Mouse (Mus musculus) kidney, adult 2 months (tissue): ENCODE measurements around the gene B4galnt2. TPM values are rescaled to one million over a fixed set of nuclear protein-coding genes. Genes with fewer than 3 reads are reported as not detected.
"Not testable (repeated sequence)": the region's sequence is repeated elsewhere in the genome, so short reads cannot be mapped to it uniquely, and the experiment has no call there.

Experiments used
- DNase-seq: peaks from one replicate; pipeline ENCODE4 v3.0.0; 2021
- H3K27ac ChIP-seq: fragments of 200-500 bp; 2 replicates; pipeline ENCODE4 v1.5.1; 2012; ENCODE audit warnings: low read depth, low read length, control low read depth, inconsistent platforms; ENCODE audit not compliant: insufficient read depth
- H3K27me3 ChIP-seq: fragments of 200-500 bp; replicated peaks from 2 replicates; pipeline ENCODE4 v1.6.1; 2012; ENCODE audit warnings: mild to moderate bottlenecking, moderate library complexity, low read length, inconsistent platforms; ENCODE audit not compliant: control insufficient read depth, insufficient read depth
- H3K36me3 ChIP-seq: fragments of 200-500 bp; 2 replicates; pipeline ENCODE4 v1.6.1; 2012; ENCODE audit warnings: mild to moderate bottlenecking, moderate library complexity, low read length, inconsistent platforms; ENCODE audit not compliant: control insufficient read depth, insufficient read depth
- H3K4me1 ChIP-seq: fragments of 200-500 bp; 2 replicates; pipeline ENCODE4 v1.6.1; 2011; ENCODE audit warnings: low read length; ENCODE audit not compliant: control insufficient read depth, insufficient read depth
- H3K4me3 ChIP-seq: fragments of 200-500 bp; 2 replicates; pipeline ENCODE4 v1.5.1; 2011; ENCODE audit warnings: mild to moderate bottlenecking, low read depth, low read length, control low read depth; ENCODE audit not compliant: insufficient read depth
- CTCF ChIP-seq: fragments of 200-500 bp; conservative IDR thresholded peaks from 2 replicates; pipeline ENCODE4 v1.5.1; 2011; ENCODE audit warnings: low read depth, mild to moderate bottlenecking, control low read depth, low read length, moderate library complexity, mixed read lengths; ENCODE audit not compliant: insufficient read depth, insufficient read length
- POLR2A ChIP-seq: fragments of 200-500 bp; IDR thresholded peaks from one replicate; pipeline ENCODE4 v1.6.1; 2011; ENCODE audit warnings: low read depth, low read length, control low read depth
- WGBS: fragments of 180-500 bp; shearing (Covaris S2); methylation state at CpG from one replicate; pipeline ENCODE4 v1.1.7; 2018; 5-methylcytosine and 5-hydroxymethylcytosine counted together
- polyA plus RNA-seq: library from polyadenylated mRNA; depleted of rRNA; stranded (reverse); fragments of >200 nt; gene quantifications from 2 replicates; pipeline ENCODE4 v1.2.3, GENCODE M21; 2012

B4galnt2 gene
- polyA plus RNA-seq, 1 experiment: 0.38 TPM

DNA sequence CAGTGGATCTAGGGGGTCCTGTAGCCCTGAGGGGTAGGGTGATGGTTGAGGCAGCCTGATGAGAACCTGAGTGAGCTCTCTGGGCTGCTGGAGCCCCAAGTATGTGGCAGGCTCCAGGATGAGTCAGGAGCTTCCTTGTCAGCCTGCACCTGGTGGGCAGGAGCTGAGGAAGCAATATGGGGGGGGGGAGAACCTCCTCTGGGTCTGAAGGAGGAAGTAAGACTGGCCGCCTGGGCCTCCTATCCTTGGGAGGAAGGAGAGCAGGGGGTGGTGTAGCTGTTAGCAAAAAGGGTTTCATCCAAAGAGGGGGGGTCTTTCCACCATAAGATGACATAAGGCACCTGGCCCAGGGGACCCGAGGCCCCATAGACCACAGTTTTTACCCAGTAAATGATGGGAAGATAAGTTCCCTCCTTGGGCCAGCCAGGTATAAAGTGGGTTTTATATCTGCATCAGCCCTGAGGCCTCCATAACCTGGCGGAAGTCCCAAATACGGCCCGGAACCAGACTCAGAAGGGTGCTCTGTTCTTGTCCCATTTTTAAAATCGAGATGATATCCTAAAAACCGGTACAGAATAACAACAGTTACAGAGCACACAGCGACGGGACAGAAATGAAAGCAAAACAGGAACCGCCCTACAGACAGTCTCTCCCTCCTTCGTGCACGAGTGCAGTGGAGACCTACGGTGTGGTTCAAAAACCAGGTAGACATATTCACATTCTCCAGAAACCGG lies 18.1 kb downstream of the B4galnt2 start:
- Histone ChIP-seq H3K4me3 (no peak overlapping the region), H3K36me3 (no peaks in the 10 kb centered on the region)
- WGBS: 72% methylated on average over 14 of the region's 14 CpGs

DNA sequence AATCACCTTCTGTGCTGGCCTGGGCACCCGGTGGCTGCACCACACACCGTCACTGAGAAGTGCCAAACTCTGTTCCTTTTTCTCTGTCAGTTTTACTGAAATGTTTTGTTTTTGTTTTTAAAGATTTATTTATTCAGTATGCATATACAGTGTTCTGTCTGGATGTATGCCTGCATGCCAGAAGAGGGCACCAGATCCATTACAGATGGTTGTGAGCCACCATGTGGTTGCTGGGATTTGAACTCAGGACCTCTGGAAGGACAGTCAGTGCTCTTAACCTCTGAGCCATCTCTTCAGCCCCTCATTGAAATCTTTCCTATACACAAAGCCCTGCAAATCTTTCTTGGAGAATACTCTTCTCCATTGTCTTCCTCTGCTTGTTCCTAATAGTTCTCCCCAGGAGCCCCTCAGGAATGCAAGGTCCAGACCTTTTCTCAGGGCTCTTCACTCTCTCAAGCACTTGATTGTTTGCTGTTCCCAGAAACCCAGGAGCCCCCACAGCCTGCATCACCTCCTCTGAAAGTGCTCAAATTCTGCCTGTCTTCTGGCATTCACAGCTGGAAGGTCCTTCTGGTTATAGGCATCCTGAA lies 24.1 kb downstream of the B4galnt2 start:
- Histone ChIP-seq H3K27me3 (peaks cover 3% of the 10 kb centered on the region; the same call in 1 of the 2 replicates), H3K36me3 (no peaks in the 10 kb centered on the region), H3K4me1 (no peaks in the 10 kb centered on the region), H3K27ac (no peak overlapping the region), H3K4me3 (no peak overlapping the region)
- TF ChIP-seq POLR2A: no peak
- no peak for TF ChIP-seq CTCF
- 70% methylated on average over 2 of the region's 2 CpGs for WGBS
- DNase-seq: no peak

More for the DNA sequence above, 18.1 kb downstream of the B4galnt2 start:
- no peak overlapping the region for H3K27ac ChIP-seq
- no peaks in the 10 kb centered on the region for H3K27me3 ChIP-seq
- no peaks in the 10 kb centered on the region for H3K4me1 ChIP-seq
- TF ChIP-seq CTCF: no peak
- DNase-seq: no peak

DNA sequence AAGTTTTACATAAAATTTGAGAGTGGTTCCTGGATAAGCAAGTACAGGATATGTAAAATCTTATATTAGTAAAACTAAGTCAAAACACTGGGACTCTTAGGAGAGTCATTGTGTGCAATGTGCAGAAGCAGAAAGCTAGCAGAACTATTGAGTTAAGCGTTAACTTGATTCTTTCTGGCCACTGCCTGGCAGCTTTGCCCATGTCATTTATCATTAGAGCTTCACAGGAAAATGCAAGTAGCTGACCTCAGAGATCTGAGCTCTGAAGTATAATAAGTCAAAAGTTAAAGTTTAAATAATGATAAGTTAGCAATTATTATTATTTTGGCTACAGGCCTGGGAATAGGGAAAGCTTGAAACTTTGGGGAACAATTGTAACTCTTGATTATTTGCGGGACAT lies 34.8 kb downstream of the B4galnt2 start:
- not testable (repeated sequence) for H3K36me3 ChIP-seq, H3K4me1 ChIP-seq, H3K4me3 ChIP-seq, H3K27ac ChIP-seq, H3K27me3 ChIP-seq
- 41% methylated on average over 2 of the region's 2 CpGs for WGBS
- DNase-seq: peak; percentile 54

- WGBS: 23% methylated on average over 7 of the region's 7 CpGs
- TF ChIP-seq CTCF (peak; percentile 92), POLR2A (no peak)
- Histone ChIP-seq H3K4me1 (no peaks in the 10 kb centered on the region), H3K36me3 (no peaks in the 10 kb centered on the region), H3K27ac (no peak overlapping the region), H3K27me3 (no peaks in the 10 kb centered on the region; the same call in 1 of the 2 replicates), H3K4me3 (no peak overlapping the region)
- peak; percentile 59 for DNase-seq
Measured at GRCm38 (mm10) chr11:95876296-95876695, 38.4 kb downstream of the B4galnt2 start.

DNA sequence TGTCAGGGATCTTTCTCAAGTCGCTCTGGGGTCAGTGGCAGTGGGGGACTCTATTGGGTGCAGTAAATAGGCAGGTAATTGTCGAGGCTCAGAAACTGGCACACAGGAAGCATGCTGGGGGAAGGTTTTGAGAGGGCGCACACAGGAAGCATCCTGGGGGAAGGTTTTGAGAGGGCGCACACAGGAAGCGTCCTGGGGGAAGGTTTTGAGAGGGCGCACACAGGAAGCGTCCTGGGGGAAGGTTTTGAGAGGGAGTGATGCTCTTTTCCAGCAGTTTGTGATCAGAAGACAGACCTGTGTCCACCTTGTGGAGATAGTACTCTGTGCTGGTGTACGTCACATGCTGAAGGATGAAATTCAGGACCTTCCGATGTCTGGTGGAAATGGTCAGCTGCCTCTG lies 38.9 kb downstream of the B4galnt2 start:
- Histone ChIP-seq H3K4me3 (no peak overlapping the region), H3K27me3 (no peaks in the 10 kb centered on the region), H3K4me1 (no peaks in the 10 kb centered on the region), H3K36me3 (no peaks in the 10 kb centered on the region), H3K27ac (no peak overlapping the region)
- TF ChIP-seq CTCF (no peak), POLR2A (no peak)
- DNase-seq: no peak
- WGBS: 34% methylated on average over 9 of the region's 9 CpGs

DNA sequence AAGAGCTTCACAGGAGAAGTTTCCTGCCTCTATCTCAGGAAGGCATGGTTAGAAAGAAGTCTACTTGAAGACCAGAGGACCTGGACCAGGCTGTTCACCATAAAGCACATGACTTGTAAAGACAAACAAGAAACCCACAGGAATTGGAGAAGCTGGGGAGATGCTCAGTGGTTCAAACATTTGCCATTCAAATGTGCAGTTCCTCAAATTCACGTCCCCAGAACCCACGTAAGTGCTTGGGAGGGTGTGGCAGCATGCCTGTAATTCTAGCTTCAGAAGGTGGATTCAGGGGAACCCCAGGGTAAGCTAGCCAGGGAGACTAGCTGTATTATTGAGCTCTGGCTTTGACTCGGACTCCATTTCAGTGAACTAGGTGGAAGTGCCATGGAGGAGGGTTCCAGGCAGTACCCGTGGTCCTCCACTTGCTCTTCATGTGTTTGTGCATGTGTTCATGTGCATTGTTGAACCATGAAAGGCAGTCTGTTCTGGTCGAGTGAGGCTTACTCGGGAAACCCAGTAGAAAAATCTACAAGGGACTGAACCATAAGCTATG lies 44.7 kb downstream of the B4galnt2 start:
- no peak overlapping the region for H3K27ac ChIP-seq
- no peaks in the 10 kb centered on the region for H3K27me3 ChIP-seq
- H3K4me3 ChIP-seq: no peak overlapping the region
- TF ChIP-seq CTCF: no peak
- no peaks in the 10 kb centered on the region for H3K4me1 ChIP-seq
- 75% methylated on average over 6 of the region's 6 CpGs for WGBS
- no peaks in the 10 kb centered on the region for H3K36me3 ChIP-seq
- DNase-seq: no peak

DNA sequence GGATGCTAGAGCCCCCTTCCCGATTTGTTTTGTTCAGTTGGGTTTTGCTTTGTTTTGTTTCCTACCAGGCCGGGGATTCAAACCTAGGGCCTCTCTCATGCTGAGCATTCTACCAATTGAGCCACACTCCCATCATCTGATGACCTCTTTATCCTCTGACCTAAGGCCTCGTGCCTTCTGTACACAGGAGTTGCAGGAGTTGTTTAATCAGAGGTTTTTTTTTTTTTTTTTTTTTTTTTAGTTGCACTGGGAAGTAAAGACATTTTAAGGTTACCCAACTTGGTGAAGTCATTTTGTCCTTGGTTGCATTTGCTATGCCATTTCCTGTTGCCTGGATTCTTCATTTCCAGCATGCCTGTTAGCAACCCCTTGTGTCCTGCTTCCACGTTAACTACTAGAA lies 45.2 kb downstream of the B4galnt2 start:
- no peak overlapping the region for H3K27ac ChIP-seq
- 76% methylated on average over 4 of the region's 4 CpGs for WGBS
- no peak for DNase-seq
- H3K27me3 ChIP-seq: no peaks in the 10 kb centered on the region
- TF ChIP-seq POLR2A: no peak
- no peak for TF ChIP-seq CTCF
- H3K4me1 ChIP-seq: no peaks in the 10 kb centered on the region
- no peaks in the 10 kb centered on the region for H3K36me3 ChIP-seq
- no peak overlapping the region for H3K4me3 ChIP-seq
